Mouse (Mus musculus) ES-E14 (cell line): ENCODE measurements around the gene Liph.

Experiments
- CHD2 ChIP-seq: IDR thresholded peaks from 2 replicates; pipeline ENCODE4 v1.6.1; 2014; ENCODE audit warnings: mild to moderate bottlenecking, low read depth, low read length, inconsistent platforms
- MAFK ChIP-seq: IDR thresholded peaks from 2 replicates; pipeline ENCODE4 v1.6.1; 2014; ENCODE audit warnings: mild to moderate bottlenecking, low read depth, low read length, inconsistent platforms; ENCODE audit not compliant: insufficient read depth
- ZC3H11A ChIP-seq: IDR thresholded peaks from 2 replicates; pipeline ENCODE4 v1.6.1; 2012; ENCODE audit warnings: low read depth, mild to moderate bottlenecking, inconsistent platforms, low read length, borderline replicate concordance
- ZNF384 ChIP-seq: IDR thresholded peaks from 2 replicates; pipeline ENCODE4 v1.6.1; 2012; ENCODE audit warnings: low read depth, low read length, inconsistent platforms

GRCm38 (mm10) chr16:21969874-21970273 is 25.6 kb downstream of the Liph start:
- TF ChIP-seq CHD2 (no peak), MAFK (no peak), ZC3H11A (no peak), ZNF384 (no peak)
